In the genomic region with DNA sequence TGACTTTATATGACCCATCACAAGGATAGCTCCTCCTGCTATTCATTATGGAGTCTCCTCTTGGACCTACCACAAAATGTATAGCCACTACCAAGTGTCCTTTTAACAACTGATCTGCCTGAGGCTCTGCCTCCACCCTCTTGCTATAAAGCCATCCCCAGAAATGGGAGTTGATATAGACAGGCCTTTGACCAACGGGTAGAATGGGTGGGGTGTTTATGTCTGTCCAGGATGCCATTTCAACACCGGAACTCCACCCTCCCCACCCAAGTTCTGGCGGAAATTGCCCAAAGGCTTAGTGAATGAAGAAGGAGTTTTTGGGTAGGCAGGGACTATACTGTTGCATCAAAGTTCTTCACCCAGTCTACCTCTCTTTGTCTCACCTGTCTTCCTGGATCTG, we compare ENCODE assay signal across 16 mouse cellular contexts. TPM values are rescaled to one million over a fixed set of nuclear protein-coding genes. Genes with fewer than 3 reads are reported as not detected.
A peak's percentile ranks its signal among the peaks of the same experiment; 100 is the strongest.
DNase-seq lines count a peak whose midpoint lies in the region; ATAC-seq and TF ChIP-seq lines count a peak whose summit lies in the region.
"Had no signal": no experiment of that assay in that cellular context is flagged by ENCODE, and none has a peak within 500 bp of the region (broad histone marks: within the 10 kb centered on the region; RNA-seq: fewer than 3 reads in every experiment).

No protein-coding gene starts in this region.

- WGBS in bone marrow, adult 2 months, result 1% methylated on average over 3 of the region's 3 CpGs
- 13% methylated on average over 3 of the region's 3 CpGs for WGBS in liver, embryonic 14.5 days (ENCODE audit: insufficient replicate concordance)
- WGBS in midbrain, embryonic 13.5 days, result 99% methylated on average over 3 of the region's 3 CpGs

- no peak for TF ChIP-seq CTCF in G1E (IDR thresholded peaks at IDR 0.05; ENCODE audit: low read depth, low read length)
- TF ChIP-seq CTCF in bone marrow, adult 2 months (IDR thresholded peaks at IDR 0.05; ENCODE audit: control insufficient read depth, insufficient read depth, low read length), result no peak
- TF ChIP-seq CTCF in liver, embryonic 14.5 days (IDR thresholded peaks at IDR 0.05; ENCODE audit: low read depth), result no peak

- H3K4me1 ChIP-seq in G1E (ENCODE audit: insufficient read depth, low read depth, low read length), result peaks cover 77% of the 10 kb centered on the region
- peaks cover 3% of the 10 kb centered on the region; the same call in 1 of the 2 replicates for H3K4me1 ChIP-seq in bone marrow, adult 2 months (ENCODE audit: control insufficient read depth, insufficient read depth, low read length)
- H3K4me1 ChIP-seq in liver, embryonic 14.5 days (replicated peaks; ENCODE audit: control insufficient read depth in 2 of 2, insufficient read depth in 2 of 2, low read length in 1 of 2), result peaks cover 34 to 50% of the 10 kb centered on the region in 2 experiments
- peaks cover 12% of the 10 kb centered on the region for H3K4me1 ChIP-seq in midbrain, embryonic 13.5 days (replicated peaks)

- no peaks in the 10 kb centered on the region for H3K9me3 ChIP-seq in G1E (replicated peaks)
- no peaks in the 10 kb centered on the region for H3K9me3 ChIP-seq in liver, embryonic 14.5 days (ENCODE audit: control insufficient read depth, low read length)
- H3K9me3 ChIP-seq in midbrain, embryonic 13.5 days, result no peaks in the 10 kb centered on the region
- H3K9me3 ChIP-seq: heart, embryonic 10.5 days; hindbrain, embryonic 13.5 days had no signal

- peak overlapping the region; percentile 97 for H3K9ac ChIP-seq in liver, embryonic 14.5 days (replicated peaks)
- no peak overlapping the region for H3K9ac ChIP-seq in midbrain, embryonic 13.5 days (replicated peaks)
- H3K9ac ChIP-seq: hindbrain, embryonic 13.5 days had no signal

- peaks cover 57% of the 10 kb centered on the region for H3K36me3 ChIP-seq in G1E (replicated peaks)
- peaks cover 55% of the 10 kb centered on the region for H3K36me3 ChIP-seq in liver, embryonic 14.5 days (replicated peaks; ENCODE audit: control insufficient read depth, insufficient read depth, low read depth)
- H3K36me3 ChIP-seq in midbrain, embryonic 13.5 days, result peaks cover 16% of the 10 kb centered on the region

- no peak for TF ChIP-seq POLR2A in bone marrow, adult 2 months (IDR thresholded peaks at IDR 0.05; ENCODE audit: borderline replicate concordance, control insufficient read depth, low read depth, low read length)

- peak overlapping the region; percentile 87 for H3K4me3 ChIP-seq in G1E (ENCODE audit: low read depth, low read length)
- H3K4me3 ChIP-seq in bone marrow, adult 2 months (replicated peaks; ENCODE audit: control insufficient read depth, low read depth, low read length), result peak overlapping the region; percentile 81
- H3K4me3 ChIP-seq in liver, embryonic 14.5 days (ENCODE audit: insufficient read depth in 1 of 2, low read depth in 2 of 2, low read length in 2 of 2), result peak overlapping the region; percentile 94 to 98
- no peak overlapping the region for H3K4me3 ChIP-seq in midbrain, embryonic 13.5 days (replicated peaks)
- H3K4me3 ChIP-seq: heart, embryonic 10.5 days; hindbrain, embryonic 13.5 days; layer of hippocampus, adult 2 months had no signal

- ATAC-seq in G1E (ENCODE audit: extremely low read depth, insufficient number of reproducible peaks, low FRiP score, poor library complexity, severe bottlenecking), result no peak
- peak; percentile 50 for ATAC-seq in liver, embryonic 14.5 days (ENCODE audit: insufficient read depth)
- peak; percentile 66 for ATAC-seq in megakaryocyte, adult 5-6 weeks (ENCODE audit: poor library complexity, severe bottlenecking)
- no peak for ATAC-seq in midbrain, embryonic 13.5 days
- ATAC-seq: midbrain, embryonic 16.5 days had no signal

- no peaks in the 10 kb centered on the region for H3K27me3 ChIP-seq in G1E (ENCODE audit: insufficient read depth, low read length)
- H3K27me3 ChIP-seq in liver, embryonic 14.5 days (ENCODE audit: control insufficient read depth, insufficient read depth, low read length), result no peaks in the 10 kb centered on the region
- H3K27me3 ChIP-seq in midbrain, embryonic 13.5 days, result peaks cover 7% of the 10 kb centered on the region; the same call in 1 of the 2 replicates
- H3K27me3 ChIP-seq: CH12.LX had no signal

- peak overlapping the region; percentile 81 for H3K4me2 ChIP-seq in liver, embryonic 14.5 days (ENCODE audit: low read depth)
- H3K4me2 ChIP-seq in midbrain, embryonic 13.5 days (replicated peaks), result no peak overlapping the region
- H3K4me2 ChIP-seq: hindbrain, embryonic 13.5 days had no signal

- TF ChIP-seq EP300 in liver, embryonic 14.5 days (IDR thresholded peaks at IDR 0.05; ENCODE audit: low read depth), result no peak

- peak overlapping the region; percentile 86; the same call in 1 of the 2 replicates for H3K27ac ChIP-seq in bone marrow, adult 2 months (ENCODE audit: control insufficient read depth, insufficient read depth, low read depth, low read length, poor library complexity)
- H3K27ac ChIP-seq in liver, embryonic 14.5 days, result peak overlapping the region; percentile 95
- H3K27ac ChIP-seq in midbrain, embryonic 13.5 days, result no peak overlapping the region
- H3K27ac ChIP-seq: hindbrain, embryonic 13.5 days; layer of hippocampus, adult 2 months had no signal

- DNase-seq in G1E (ENCODE audit: low spot score), result no peak
- DNase-seq in liver, embryonic 14.5 days (ENCODE audit: low read depth in 3 of 3, low spot score in 3 of 3), result peak; percentile 75 to 79 (median 78)
- DNase-seq in ovary, postnatal 36 days (ENCODE audit: low spot score), result no peak
- DNase-seq in kidney, adult 11 months, result no peak
- DNase-seq: adrenal gland, postnatal 14 days; kidney, adult 9 months; right cerebral cortex, adult 18-20 months had no signal

RNA-seq across cellular contexts. Expression of gene Nfe2, which starts 5.5 kb away (rescaled TPM):
- total RNA-seq in G1E (2014; fragmentation: Nextera tagmentation) (254 and 313 TPM in 2 replicates), G1E (2017) (177 TPM in 2 replicates)
- polyA plus RNA-seq in G1E (2012), result 151 and 155 TPM in 2 replicates
- 218 and 304 TPM in 2 replicates for polyA plus RNA-seq in bone marrow, adult 2 months (2011; ENCODE audit: insufficient read depth, insufficient read length, low replicate concordance, missing spikeins)
- 178 and 222 TPM in 2 replicates for polyA plus RNA-seq in liver, embryonic 14.5 days (2012; rRNA removed)
- polyA plus RNA-seq in liver, embryonic 14.5 days (2014; fragmentation: Nextera tagmentation; extraction: Ambion mirVana), result 175 and 184 TPM in 2 replicates
- 205 and 258 TPM in 2 replicates for total RNA-seq in megakaryocyte, adult 5-6 weeks (2015)
- total RNA-seq in megakaryocyte, adult 5-6 weeks (2017), result 218 and 249 TPM in 2 replicates
- 0.75 and 0.82 TPM in 2 replicates for polyA plus RNA-seq in midbrain, embryonic 13.5 days (2015; fragmentation: Nextera tagmentation; extraction: Ambion mirVana)
- total RNA-seq: CH12.LX; layer of hippocampus, adult 2 months; left cerebral cortex, postnatal 10 days had no signal

RNA-seq across cellular contexts. Expression of gene Hnrnpa1, which starts 12.4 kb away (rescaled TPM):
- total RNA-seq in G1E (2014; fragmentation: Nextera tagmentation), result 379 and 391 TPM in 2 replicates
- total RNA-seq in G1E (2017), result 797 and 984 TPM in 2 replicates
- 143 and 212 TPM in 2 replicates for polyA plus RNA-seq in G1E (2012)
- 406 and 641 TPM in 2 replicates for polyA plus RNA-seq in bone marrow, adult 2 months (2011; ENCODE audit: insufficient read depth, insufficient read length, low replicate concordance, missing spikeins)
- 329 and 510 TPM in 2 replicates for polyA plus RNA-seq in liver, embryonic 14.5 days (2012; rRNA removed)
- 240 and 270 TPM in 2 replicates for polyA plus RNA-seq in liver, embryonic 14.5 days (2014; fragmentation: Nextera tagmentation; extraction: Ambion mirVana)
- 320 and 365 TPM in 2 replicates for total RNA-seq in megakaryocyte, adult 5-6 weeks (2015)
- total RNA-seq in megakaryocyte, adult 5-6 weeks (2017), result 765 and 767 TPM in 2 replicates
- polyA plus RNA-seq in midbrain, embryonic 13.5 days (2015; fragmentation: Nextera tagmentation; extraction: Ambion mirVana), result 1,022 and 1,113 TPM in 2 replicates

RNA-seq across cellular contexts. Expression of gene Cbx5, which starts 13.0 kb away (rescaled TPM):
- total RNA-seq in G1E (2014; fragmentation: Nextera tagmentation) (261 and 300 TPM in 2 replicates), G1E (2017) (215 and 278 TPM in 2 replicates)
- polyA plus RNA-seq in G1E (2012), result 7.0 and 9.5 TPM in 2 replicates
- 178 and 226 TPM in 2 replicates for polyA plus RNA-seq in bone marrow, adult 2 months (2011; ENCODE audit: insufficient read depth, insufficient read length, low replicate concordance, missing spikeins)
- polyA plus RNA-seq in liver, embryonic 14.5 days (2012; rRNA removed), result 27.8 and 32.4 TPM in 2 replicates
- 54.4 and 57.1 TPM in 2 replicates for polyA plus RNA-seq in liver, embryonic 14.5 days (2014; fragmentation: Nextera tagmentation; extraction: Ambion mirVana)
- 56.0 and 60.5 TPM in 2 replicates for total RNA-seq in megakaryocyte, adult 5-6 weeks (2015)
- total RNA-seq in megakaryocyte, adult 5-6 weeks (2017), result 113 and 133 TPM in 2 replicates
- 146 and 164 TPM in 2 replicates for polyA plus RNA-seq in midbrain, embryonic 13.5 days (2015; fragmentation: Nextera tagmentation; extraction: Ambion mirVana)

RNA-seq across cellular contexts. Expression of gene Copz1, which starts 19.9 kb away (rescaled TPM):
- total RNA-seq in G1E (2014; fragmentation: Nextera tagmentation) (494 and 507 TPM in 2 replicates), G1E (2017) (182 and 184 TPM in 2 replicates)
- 72.4 and 97.2 TPM in 2 replicates for polyA plus RNA-seq in G1E (2012)
- 146 and 155 TPM in 2 replicates for polyA plus RNA-seq in bone marrow, adult 2 months (2011; ENCODE audit: insufficient read depth, insufficient read length, low replicate concordance, missing spikeins)
- 118 and 133 TPM in 2 replicates for polyA plus RNA-seq in liver, embryonic 14.5 days (2012; rRNA removed)
- 205 and 219 TPM in 2 replicates for polyA plus RNA-seq in liver, embryonic 14.5 days (2014; fragmentation: Nextera tagmentation; extraction: Ambion mirVana)
- total RNA-seq in megakaryocyte, adult 5-6 weeks (2015), result 246 and 255 TPM in 2 replicates
- 87.7 and 93.9 TPM in 2 replicates for total RNA-seq in megakaryocyte, adult 5-6 weeks (2017)
- 218 and 221 TPM in 2 replicates for polyA plus RNA-seq in midbrain, embryonic 13.5 days (2015; fragmentation: Nextera tagmentation; extraction: Ambion mirVana)

RNA-seq across cellular contexts. Expression of gene Gpr84, which starts 57.8 kb away (rescaled TPM):
- total RNA-seq in G1E (2014; fragmentation: Nextera tagmentation), result not detected in 2 replicates
- total RNA-seq in G1E (2017), result not detected in 2 replicates
- not detected in 2 replicates for polyA plus RNA-seq in G1E (2012)
- polyA plus RNA-seq in bone marrow, adult 2 months (2011; ENCODE audit: insufficient read depth, insufficient read length, low replicate concordance, missing spikeins), result 1.5 and 2.3 TPM in 2 replicates
- 0.17 and 0.20 TPM in 2 replicates for polyA plus RNA-seq in liver, embryonic 14.5 days (2012; rRNA removed)
- polyA plus RNA-seq in liver, embryonic 14.5 days (2014; fragmentation: Nextera tagmentation; extraction: Ambion mirVana), result 0.18 and 0.32 TPM in 2 replicates
- total RNA-seq in megakaryocyte, adult 5-6 weeks (2015), result 2.9 and 3.8 TPM in 2 replicates
- 1.7 and 3.3 TPM in 2 replicates for total RNA-seq in megakaryocyte, adult 5-6 weeks (2017)
- 0.18 and 0.94 TPM in 2 replicates for polyA plus RNA-seq in midbrain, embryonic 13.5 days (2015; fragmentation: Nextera tagmentation; extraction: Ambion mirVana)
- total RNA-seq: adrenal gland, postnatal 14 days had no signal

Comparison
In these comparisons a context has a peak if more than half of its experiments do, and no peak if none do; other contexts are left out.
1. ATAC-seq: peak in liver, embryonic 14.5 days (single experiment) and megakaryocyte, adult 5-6 weeks (single experiment); none in G1E (single experiment) and midbrain, embryonic 13.5 days (single experiment).
2. DNase-seq: peak in liver, embryonic 14.5 days (3 of 3); none in G1E (single experiment), ovary, postnatal 36 days (single experiment) and kidney, adult 11 months (single experiment).
3. RNA of gene Nfe2, which starts 5.5 kb away (polyA plus RNA-seq): 218 to 304 TPM in bone marrow, adult 2 months, 175 to 222 TPM in liver, embryonic 14.5 days and 151 to 155 TPM in G1E; 0.75 to 0.82 TPM in midbrain, embryonic 13.5 days; every median in the first group is over 10 times any median in the second.